ENCODE assay signal across 24 mouse cellular contexts in the genomic region with DNA sequence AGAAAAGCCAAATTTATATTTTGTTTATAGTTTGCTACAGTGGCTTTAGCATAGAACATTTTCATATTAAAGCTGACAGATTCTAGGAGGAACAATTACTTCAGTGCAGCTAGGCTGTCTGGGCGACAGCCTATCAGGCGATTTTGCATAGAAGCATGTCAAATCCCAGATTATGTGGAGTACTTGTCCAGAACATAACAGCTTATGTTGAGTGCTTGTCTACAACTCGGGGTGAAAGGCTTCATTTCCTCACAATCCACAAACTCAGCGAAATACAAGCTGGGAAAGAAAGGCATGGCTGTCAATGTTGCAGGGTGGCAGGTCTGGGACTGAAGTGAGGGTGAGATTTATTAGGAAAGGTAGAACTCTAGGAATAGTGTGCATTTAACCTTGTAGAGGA.
"Had no signal": no experiment of that assay in that cellular context is flagged by ENCODE, and none has a peak within 500 bp of the region (broad histone marks: within the 10 kb centered on the region; RNA-seq: fewer than 3 reads in every experiment).

No protein-coding gene starts in this region.

- H3K4me3 ChIP-seq: gastrocnemius, adult 2 months; hindbrain, embryonic 10.5 days; hindbrain, embryonic 12.5 days; intestine, embryonic 15.5 days; layer of hippocampus, adult 2 months; left cerebral cortex, adult 2 months; limb, embryonic 10.5 days; limb, embryonic 12.5 days; liver, embryonic 13.5 days; liver, embryonic 15.5 days had no signal

- H3K27me3 ChIP-seq: hindbrain, embryonic 12.5 days; intestine, embryonic 15.5 days; limb, embryonic 12.5 days; liver, embryonic 13.5 days; liver, embryonic 15.5 days had no signal

- ATAC-seq: hindbrain, embryonic 16.5 days; inflammation-experienced regulatory T-cells, adult 6 months; intestine, embryonic 15.5 days; intestine, postnatal 0 days; liver, postnatal 0 days had no signal

- DNase-seq: gastrocnemius, adult 2 months; gastrocnemius, postnatal 10 days; gastrocnemius, postnatal 25 days; kidney, adult 18-20 months; kidney, adult 8-10 months; kidney, postnatal 10 days; kidney, postnatal 25 days; kidney, postnatal 4 days; liver; liver, embryonic 13.5 days; liver, postnatal 0 days had no signal

- H3K9ac ChIP-seq: hindbrain, embryonic 12.5 days; hindbrain, embryonic 14.5 days; intestine, embryonic 15.5 days; limb, embryonic 12.5 days; liver, embryonic 13.5 days; liver, embryonic 15.5 days; liver, postnatal 0 days had no signal

- H3K4me1 ChIP-seq: hindbrain, embryonic 10.5 days; hindbrain, embryonic 12.5 days; intestine, embryonic 15.5 days; limb, embryonic 10.5 days; limb, embryonic 12.5 days; liver, embryonic 13.5 days; liver, embryonic 15.5 days had no signal

- H3K27ac ChIP-seq: gastrocnemius, adult 2 months; hindbrain, embryonic 10.5 days; hindbrain, embryonic 12.5 days; hindbrain, embryonic 14.5 days; intestine, embryonic 15.5 days; layer of hippocampus, adult 2 months; limb, embryonic 10.5 days; limb, embryonic 12.5 days; liver, embryonic 13.5 days; liver, embryonic 15.5 days had no signal

- H3K36me3 ChIP-seq: hindbrain, embryonic 10.5 days; hindbrain, embryonic 12.5 days; intestine, embryonic 15.5 days; limb, embryonic 10.5 days; limb, embryonic 12.5 days; liver, embryonic 13.5 days; liver, embryonic 15.5 days had no signal

- H3K9me3 ChIP-seq: hindbrain, embryonic 10.5 days; hindbrain, embryonic 12.5 days; intestine, embryonic 15.5 days; limb, embryonic 10.5 days; limb, embryonic 12.5 days; liver, embryonic 13.5 days; liver, embryonic 15.5 days had no signal

- H3K4me2 ChIP-seq: hindbrain, embryonic 12.5 days; hindbrain, embryonic 14.5 days; intestine, embryonic 15.5 days; limb, embryonic 12.5 days; liver, embryonic 11.5 days; liver, embryonic 13.5 days; liver, embryonic 15.5 days had no signal
